Mouse (Mus musculus) liver, embryonic 15.5 days (tissue): ENCODE data around the gene Zdhhc24. TPM values are rescaled to one million over a fixed set of nuclear protein-coding genes. Genes with fewer than 3 reads are reported as not detected.

Experiments used
- ATAC-seq: fragments of 200-750 bp; cut with Nextera tagmentation; 2 replicates; pipeline ENCODE4 v1.8.0; 2017; ENCODE audit warnings: moderate number of reproducible peaks, mild to moderate bottlenecking, moderate library complexity; ENCODE audit not compliant: insufficient read depth
- H3K27ac ChIP-seq: fragments of 300-500 bp; sonication (generic); replicated peaks from 2 replicates; pipeline ENCODE4 v1.5.1; 2015; ENCODE audit warnings: mild to moderate bottlenecking, inconsistent platforms
- H3K27me3 ChIP-seq: fragments of 300-500 bp; sonication (generic); 2 replicates; pipeline ENCODE4 v1.6.1; 2015; ENCODE audit warnings: mild to moderate bottlenecking, inconsistent platforms
- H3K36me3 ChIP-seq: fragments of 300-500 bp; sonication (generic); replicated peaks from 2 replicates; pipeline ENCODE4 v1.6.1; 2015; ENCODE audit warnings: moderate library complexity, mild to moderate bottlenecking, inconsistent platforms
- H3K4me1 ChIP-seq: fragments of 300-500 bp; sonication (generic); replicated peaks from 2 replicates; pipeline ENCODE4 v1.6.1; 2015; ENCODE audit warnings: inconsistent platforms
- H3K4me2 ChIP-seq: fragments of 300-500 bp; sonication (generic); 2 replicates; pipeline ENCODE4 v1.6.1; 2015; ENCODE audit warnings: moderate library complexity, mild to moderate bottlenecking, inconsistent platforms
- H3K4me3 ChIP-seq: fragments of 300-500 bp; sonication (generic); replicated peaks from 2 replicates; pipeline ENCODE4 v1.5.1; 2015; ENCODE audit warnings: mild to moderate bottlenecking, inconsistent platforms
- H3K9ac ChIP-seq: fragments of 300-500 bp; sonication (generic); 2 replicates; pipeline ENCODE4 v1.6.1; 2015; ENCODE audit warnings: moderate library complexity, mild to moderate bottlenecking, inconsistent platforms
- H3K9me3 ChIP-seq: fragments of 300-500 bp; sonication (generic); replicated peaks from 2 replicates; pipeline ENCODE4 v1.6.1; 2016; ENCODE audit warnings: inconsistent platforms
- WGBS: fragments of 180-500 bp; shearing (Covaris S2); methylation state at CpG from one replicate; pipeline ENCODE4 v1.1.7; 2015; ENCODE audit warnings: mixed read lengths; ENCODE audit not compliant: insufficient replicate concordance; 5-methylcytosine and 5-hydroxymethylcytosine counted together
- polyA plus RNA-seq: library from polyadenylated mRNA; unstranded; fragments of >200 nt; fragmentation: Nextera tagmentation; extraction: Ambion mirVana; gene quantifications from 2 replicates; pipeline ENCODE4 v1.2.1, GENCODE M21; 2015

Gene Zdhhc24
- 9.7 and 10.9 TPM in 2 replicates for polyA plus RNA-seq

DNA sequence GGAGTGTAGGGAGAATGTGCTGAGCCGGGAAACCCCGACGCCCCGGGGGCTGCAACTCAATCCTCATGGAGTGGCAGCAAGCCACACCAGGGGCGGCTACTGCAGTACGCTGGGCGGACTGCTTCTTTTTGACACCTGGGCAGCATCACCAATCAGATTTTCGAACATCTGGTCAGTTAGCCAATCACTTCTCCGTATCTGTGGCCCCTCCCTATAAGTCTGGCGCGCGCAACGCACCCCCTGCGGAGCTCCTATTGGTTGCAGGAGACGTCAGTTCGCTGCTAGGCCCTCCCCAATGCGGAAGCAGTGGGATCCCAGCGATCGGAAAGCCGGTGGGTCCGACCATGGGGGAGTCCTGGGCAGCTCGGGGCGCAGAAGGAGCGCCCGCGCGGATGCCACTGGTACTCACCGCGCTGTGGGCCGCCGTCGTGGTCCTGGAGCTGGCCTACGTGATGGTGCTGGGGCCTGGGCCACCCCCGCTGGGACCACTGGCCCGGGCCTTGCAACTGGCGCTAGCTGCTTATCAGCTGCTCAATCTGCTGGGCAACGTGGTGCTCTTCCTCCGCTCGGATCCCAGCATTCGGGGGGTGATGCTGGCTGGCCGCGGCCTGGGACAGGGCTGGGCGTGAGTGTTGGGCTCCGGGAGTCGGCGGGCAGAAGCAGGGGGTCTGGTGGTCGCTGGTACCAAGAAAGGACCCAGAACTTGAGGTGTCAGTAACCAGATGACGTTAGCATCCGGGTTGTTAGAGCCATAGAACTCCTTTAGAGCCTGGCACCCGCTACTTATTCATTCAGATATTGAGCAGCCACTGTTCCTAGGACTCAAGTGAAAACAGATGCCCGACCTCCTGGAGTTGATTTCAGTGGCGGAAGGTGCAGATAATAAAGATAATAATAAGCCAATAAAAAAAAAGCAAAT, at the start of gene Zdhhc24:
Zdhhc24 (plus strand) TSS at position 264 of the 919 bp plus-strand sequence.
- Histone ChIP-seq H3K36me3 (peaks cover 32% of the 10 kb centered on the region), H3K4me2 (peak within 1 kb of the TSS; percentile 95), H3K27ac (peak within 1 kb of the TSS; percentile 88), H3K4me3 (peak within 1 kb of the TSS; percentile 87), H3K27me3 (peaks cover 33% of the 10 kb centered on the region), H3K4me1 (peaks cover 64% of the 10 kb centered on the region), H3K9ac (peak within 1 kb of the TSS; percentile 92), H3K9me3 (no peaks in the 10 kb centered on the region)
- ATAC-seq = peak; percentile 99
- under 1% methylated on average over 52 of the region's 52 CpGs for WGBS

- Histone ChIP-seq H3K27ac (no peak overlapping the region), H3K4me3 (no peak overlapping the region), H3K9me3 (no peaks in the 10 kb centered on the region), H3K4me2 (no peak overlapping the region), H3K4me1 (peaks cover 10% of the 10 kb centered on the region), H3K36me3 (peaks cover 36% of the 10 kb centered on the region), H3K9ac (no peak overlapping the region), H3K27me3 (no peaks in the 10 kb centered on the region)
- WGBS = 83% methylated on average over 7 of the region's 7 CpGs
- no peak for ATAC-seq
Observed at GRCm38 (mm10) chr19:4829156-4829555, 49.3 kb upstream of the Zdhhc24 start.

DNA sequence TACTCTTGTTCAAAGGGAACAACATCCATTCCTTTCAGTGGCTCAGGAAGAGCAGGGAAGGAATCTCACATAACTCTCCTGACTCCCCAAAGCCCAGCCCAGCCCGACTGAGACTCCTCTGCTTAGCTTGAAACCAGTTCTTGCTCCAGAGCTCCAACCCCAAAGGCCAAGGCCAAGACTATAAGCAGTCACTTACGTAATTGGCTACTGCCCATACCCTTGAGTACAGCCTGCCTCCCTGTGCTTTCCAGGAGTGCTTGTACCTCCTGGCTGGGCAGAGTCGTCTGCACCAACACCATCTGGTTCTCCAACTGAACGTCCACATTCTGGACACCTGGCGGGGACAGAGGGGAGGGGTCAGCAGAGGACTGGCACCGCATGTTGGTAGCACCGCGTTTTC, 44.5 kb upstream of the Zdhhc24 start:
- Histone ChIP-seq H3K27me3 (no peaks in the 10 kb centered on the region), H3K4me2 (no peak overlapping the region), H3K9ac (no peak overlapping the region), H3K4me1 (peaks cover 35% of the 10 kb centered on the region), H3K27ac (no peak overlapping the region), H3K36me3 (peaks cover 16% of the 10 kb centered on the region), H3K4me3 (no peak overlapping the region), H3K9me3 (no peaks in the 10 kb centered on the region)
- ATAC-seq = no peak
- 87% methylated on average over 8 of the region's 8 CpGs for WGBS

GRCm38 (mm10) chr19:4836096-4836495, 42.4 kb upstream of the Zdhhc24 start:
- peaks cover 48% of the 10 kb centered on the region for H3K4me1 ChIP-seq
- H3K4me3 ChIP-seq = no peak overlapping the region
- peak overlapping the region; percentile 26 for H3K27ac ChIP-seq
- no peak for ATAC-seq
- 75% methylated on average over 2 of the region's 2 CpGs for WGBS
- peaks cover 17% of the 10 kb centered on the region for H3K27me3 ChIP-seq
- H3K9me3 ChIP-seq = no peaks in the 10 kb centered on the region
- no peak overlapping the region for H3K9ac ChIP-seq
- H3K4me2 ChIP-seq = no peak overlapping the region
- H3K36me3 ChIP-seq = peaks cover 16% of the 10 kb centered on the region

DNA sequence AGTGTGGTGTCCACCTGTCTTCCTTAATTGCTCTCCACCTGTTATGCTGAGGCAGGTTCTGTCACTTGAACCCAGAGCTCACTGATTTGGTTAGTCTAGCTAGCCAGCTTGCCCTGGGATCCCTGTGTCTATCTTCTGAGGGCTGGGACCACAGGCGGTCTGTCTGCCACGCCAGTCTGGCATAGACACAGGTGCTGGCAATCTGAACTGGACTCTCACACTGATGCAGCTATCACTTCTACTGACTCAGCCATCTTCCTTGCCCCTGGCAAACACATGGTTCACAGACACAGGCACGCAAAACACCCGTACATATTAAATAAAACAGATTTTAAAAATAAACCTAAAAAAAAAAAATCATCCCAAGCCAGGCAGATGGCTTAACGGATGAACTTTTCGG, 41.4 kb upstream of the Zdhhc24 start:
- no peak for ATAC-seq

DNA sequence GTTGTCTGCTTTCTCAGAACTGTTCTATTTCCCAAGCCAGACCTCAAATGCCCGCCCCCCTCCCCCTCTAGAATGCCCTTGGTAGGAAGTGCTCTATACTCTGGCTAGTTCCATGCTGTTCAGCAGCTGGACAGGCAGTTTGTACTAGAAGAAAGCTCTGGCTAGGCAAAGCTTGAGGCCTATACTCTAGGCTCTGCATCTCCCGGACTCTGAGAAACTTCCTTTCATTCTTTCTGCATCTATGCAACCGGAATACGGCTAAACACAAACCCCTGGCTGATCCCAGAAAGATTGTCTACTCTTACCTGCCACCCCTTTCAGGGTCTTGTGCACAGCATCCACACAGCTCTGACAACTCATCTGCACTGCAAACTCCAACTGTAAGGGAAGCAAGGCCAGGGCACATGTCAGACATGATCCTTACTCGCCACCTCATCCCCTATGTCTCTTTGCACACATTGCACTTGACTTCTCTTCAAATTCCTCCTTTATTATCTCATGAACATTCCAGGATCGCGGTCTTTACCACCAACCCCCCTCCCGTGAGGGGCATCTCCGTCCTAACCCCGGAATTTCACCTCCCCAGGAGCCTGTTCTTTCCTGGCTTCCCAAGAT, 39.8 kb upstream of the Zdhhc24 start:
- H3K9ac ChIP-seq = peak overlapping the region; percentile 76
- H3K27ac ChIP-seq = peak overlapping the region; percentile 79
- peak overlapping the region; percentile 96 for H3K4me2 ChIP-seq
- no peaks in the 10 kb centered on the region for H3K36me3 ChIP-seq
- WGBS = 28% methylated on average over 10 of the region's 10 CpGs
- H3K9me3 ChIP-seq = no peaks in the 10 kb centered on the region
- H3K27me3 ChIP-seq = peaks cover 41% of the 10 kb centered on the region
- ATAC-seq = peak; percentile 43
- peaks cover 48% of the 10 kb centered on the region for H3K4me1 ChIP-seq
- H3K4me3 ChIP-seq = peak overlapping the region; percentile 67

More for the DNA sequence above, 41.4 kb upstream of the Zdhhc24 start:
- Histone ChIP-seq H3K4me1 (peaks cover 48% of the 10 kb centered on the region), H3K9ac (no peak overlapping the region), H3K9me3 (no peaks in the 10 kb centered on the region), H3K4me3 (no peak overlapping the region), H3K4me2 (no peak overlapping the region), H3K36me3 (peaks cover 13% of the 10 kb centered on the region), H3K27ac (no peak overlapping the region), H3K27me3 (peaks cover 27% of the 10 kb centered on the region)
- 82% methylated on average over 6 of the region's 6 CpGs for WGBS

DNA sequence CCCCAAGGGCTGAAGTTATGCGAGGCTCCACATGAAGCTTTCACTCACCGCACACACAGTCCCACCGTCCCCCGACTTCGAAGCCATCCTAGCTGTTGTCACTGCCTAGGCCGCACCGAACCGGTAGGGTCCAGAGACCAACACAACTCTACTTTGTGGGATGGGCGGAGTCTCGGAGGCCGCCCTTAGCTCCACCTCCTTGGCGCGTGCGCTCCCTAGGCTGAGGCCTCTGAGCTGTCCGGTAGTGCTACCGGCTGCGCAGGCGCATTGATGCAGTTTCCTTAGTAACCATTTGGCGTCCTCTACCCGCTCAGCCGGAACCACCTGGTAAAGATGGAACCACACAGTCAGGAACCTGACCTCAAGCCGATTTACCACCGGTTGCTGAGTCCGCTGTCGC, 39.3 kb upstream of the Zdhhc24 start, which contains the start of the genes Ccs and Ccdc87:
Ccs (minus strand) TSS at position 184 of the 400 bp plus-strand sequence.
Ccdc87 (plus strand) TSS at position 218 of the 400 bp plus-strand sequence.
- no peaks in the 10 kb centered on the region for H3K9me3 ChIP-seq
- H3K4me1 ChIP-seq = peaks cover 48% of the 10 kb centered on the region
- peaks cover 44% of the 10 kb centered on the region for H3K27me3 ChIP-seq
- under 1% methylated on average over 25 of the region's 25 CpGs for WGBS
- peak within 1 kb of the TSS; percentile 67 for H3K4me3 ChIP-seq
- peak within 1 kb of the TSS; percentile 76 for H3K9ac ChIP-seq
- H3K36me3 ChIP-seq = no peaks in the 10 kb centered on the region
- peak within 1 kb of the TSS; percentile 96 for H3K4me2 ChIP-seq
- ATAC-seq = peak; percentile 97
- H3K27ac ChIP-seq = peak within 1 kb of the TSS; percentile 79

GRCm38 (mm10) chr19:4840848-4841247, 37.6 kb upstream of the Zdhhc24 start:
- Histone ChIP-seq H3K27me3 (peaks cover 58% of the 10 kb centered on the region), H3K9me3 (no peaks in the 10 kb centered on the region), H3K4me3 (no peak overlapping the region), H3K27ac (no peak overlapping the region), H3K4me1 (peaks cover 40% of the 10 kb centered on the region), H3K9ac (no peak overlapping the region), H3K4me2 (no peak overlapping the region), H3K36me3 (no peaks in the 10 kb centered on the region)
- ATAC-seq = no peak
- WGBS = 55% methylated on average over 9 of the region's 9 CpGs

GRCm38 (mm10) chr19:4842611-4843010, 35.9 kb upstream of the Zdhhc24 start:
- H3K36me3 ChIP-seq = no peaks in the 10 kb centered on the region
- H3K4me2 ChIP-seq = no peak overlapping the region
- H3K4me1 ChIP-seq = peaks cover 31% of the 10 kb centered on the region
- no peak overlapping the region for H3K9ac ChIP-seq
- no peak overlapping the region for H3K4me3 ChIP-seq
- 40% methylated on average over 2 of the region's 2 CpGs for WGBS
- ATAC-seq = no peak
- H3K9me3 ChIP-seq = no peaks in the 10 kb centered on the region
- H3K27ac ChIP-seq = no peak overlapping the region
- peaks cover 72% of the 10 kb centered on the region for H3K27me3 ChIP-seq

DNA sequence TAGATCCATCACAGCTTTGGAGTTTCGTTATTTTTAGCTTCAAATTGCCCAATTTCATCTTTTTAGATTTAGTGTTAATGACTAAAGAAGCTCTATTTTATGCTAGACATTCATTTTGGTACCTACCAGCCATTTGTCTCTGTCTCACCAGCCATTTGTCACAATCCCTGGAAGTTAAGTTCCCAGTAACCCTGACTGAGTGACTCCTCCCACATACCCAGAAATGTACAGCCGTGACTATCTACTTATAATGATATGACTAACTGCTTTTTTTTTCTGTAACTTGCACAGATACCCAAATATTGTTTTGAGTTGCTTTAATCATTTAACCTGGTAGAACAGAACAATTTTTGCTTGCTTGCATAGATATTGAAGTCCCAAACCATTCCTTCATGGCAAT, 32.6 kb upstream of the Zdhhc24 start:
- Histone ChIP-seq H3K4me3 (no peak overlapping the region), H3K27ac (no peak overlapping the region), H3K4me2 (no peak overlapping the region), H3K9ac (no peak overlapping the region), H3K9me3 (no peaks in the 10 kb centered on the region), H3K27me3 (peaks cover 86% of the 10 kb centered on the region), H3K36me3 (no peaks in the 10 kb centered on the region), H3K4me1 (peaks cover under 1% of the 10 kb centered on the region)
- ATAC-seq = no peak
- 39% methylated on average over 2 of the region's 2 CpGs for WGBS

- Histone ChIP-seq H3K4me3 (no peak overlapping the region), H3K27me3 (peaks cover 84% of the 10 kb centered on the region), H3K9ac (no peak overlapping the region), H3K27ac (no peak overlapping the region), H3K36me3 (no peaks in the 10 kb centered on the region), H3K4me2 (no peak overlapping the region), H3K9me3 (no peaks in the 10 kb centered on the region), H3K4me1 (no peaks in the 10 kb centered on the region; the same call in 1 of the 2 replicates)
- 22% methylated on average over 7 of the region's 7 CpGs for WGBS
- no peak for ATAC-seq
Observed at GRCm38 (mm10) chr19:4847490-4847889, 31.0 kb upstream of the Zdhhc24 start.
